Mouse (Mus musculus) lung, embryonic 14.5 days (tissue): ENCODE data around the gene Nkd2. TPM values are rescaled to one million over a fixed set of nuclear protein-coding genes. Genes with fewer than 3 reads are reported as not detected.

Experiments used
- ATAC-seq: fragments of 200-750 bp; cut with Nextera tagmentation; 2 replicates; pipeline ENCODE4 v1.8.0; 2017; ENCODE audit warnings: mild to moderate bottlenecking, moderate TSS enrichment, moderate library complexity; ENCODE audit not compliant: insufficient read depth
- DNase-seq: peaks from one replicate; pipeline ENCODE4 v3.0.0-alpha.2; 2015
- H3K27ac ChIP-seq: fragments of 300-500 bp; sonication (generic); 2 replicates; pipeline ENCODE4 v1.5.1; 2014; ENCODE audit warnings: low read depth, mild to moderate bottlenecking, moderate library complexity
- H3K27me3 ChIP-seq: fragments of 300-500 bp; sonication (generic); 2 replicates; pipeline ENCODE4 v1.6.1; 2014; ENCODE audit warnings: low read length, control low read depth; ENCODE audit not compliant: insufficient read depth
- H3K36me3 ChIP-seq: fragments of 300-500 bp; sonication (generic); 2 replicates; pipeline ENCODE4 v1.6.1; 2014; ENCODE audit warnings: control low read depth; ENCODE audit not compliant: insufficient read depth
- H3K4me1 ChIP-seq: fragments of 300-500 bp; sonication (generic); 2 replicates; pipeline ENCODE4 v1.6.1; 2014; ENCODE audit warnings: antibody characterized with exemption, control low read depth; ENCODE audit not compliant: insufficient read depth
- H3K4me2 ChIP-seq: fragments of 300-500 bp; sonication (generic); 2 replicates; pipeline ENCODE4 v1.6.1; 2014; ENCODE audit warnings: mild to moderate bottlenecking
- H3K4me3 ChIP-seq: fragments of 300-500 bp; sonication (generic); 2 replicates; pipeline ENCODE4 v1.5.1; 2014; ENCODE audit warnings: low read depth, low read length
- H3K9ac ChIP-seq: fragments of 300-500 bp; sonication (generic); 2 replicates; pipeline ENCODE4 v1.6.1; 2014
- H3K9me3 ChIP-seq: fragments of 300-500 bp; sonication (generic); 2 replicates; pipeline ENCODE4 v1.6.1; 2016; ENCODE audit warnings: low read depth, low read length, control low read depth
- CTCF ChIP-seq: IDR thresholded peaks from 2 replicates; pipeline ENCODE4 v1.5.1; 2016; ENCODE audit warnings: antibody characterized with exemption, low read depth
- WGBS: fragments of 180-500 bp; shearing (Covaris S2); extraction: QIAGEN DNeasy Blood & Tissue Kit; methylation state at CpG from one replicate; pipeline ENCODE4 v1.1.7; 2014; 5-methylcytosine and 5-hydroxymethylcytosine counted together
- polyA plus RNA-seq: library from polyadenylated mRNA; unstranded; fragments of >200 nt; fragmentation: Nextera tagmentation; extraction: Ambion mirVana; gene quantifications from 2 replicates; pipeline ENCODE4 v1.2.1, GENCODE M21; 2014

The Nkd2 gene
- polyA plus RNA-seq, 1 experiment from 2014 or later, result 4.6 TPM

- H3K27me3 ChIP-seq, result no peaks in the 10 kb centered on the region
- 0 out of 2 replicates have a peak, but pooled peaks cover 2% of the 10 kb centered on the region for H3K36me3 ChIP-seq
- no peak for ATAC-seq
- no peak overlapping the region for H3K4me2 ChIP-seq
- H3K4me3 ChIP-seq, result no peak overlapping the region
- no peaks in the 10 kb centered on the region for H3K4me1 ChIP-seq
- WGBS, result 85% methylated on average over 7 of the region's 7 CpGs
- no peak overlapping the region for H3K27ac ChIP-seq
- no peak for TF ChIP-seq CTCF
- DNase-seq, result no peak
- no peak overlapping the region for H3K9ac ChIP-seq
- H3K9me3 ChIP-seq, result no peaks in the 10 kb centered on the region
Observed at GRCm38 (mm10) chr13:73821251-73821650, 26.2 kb downstream of the Nkd2 start.

GRCm38 (mm10) chr13:73818921-73819320, 28.5 kb downstream of the Nkd2 start:
- no peak overlapping the region for H3K9ac ChIP-seq
- no peak overlapping the region for H3K27ac ChIP-seq
- no peaks in the 10 kb centered on the region for H3K9me3 ChIP-seq
- H3K4me2 ChIP-seq, result no peak overlapping the region
- no peaks in the 10 kb centered on the region for H3K4me1 ChIP-seq
- WGBS, result 65% methylated on average over 3 of the region's 3 CpGs
- peaks cover 17% of the 10 kb centered on the region for H3K36me3 ChIP-seq
- no peak for DNase-seq
- H3K27me3 ChIP-seq, result no peaks in the 10 kb centered on the region
- H3K4me3 ChIP-seq, result no peak overlapping the region
- TF ChIP-seq CTCF, result no peak
- ATAC-seq, result no peak

- TF ChIP-seq CTCF, result no peak
- H3K36me3 ChIP-seq, result peaks cover 31% of the 10 kb centered on the region
- no peaks in the 10 kb centered on the region for H3K4me1 ChIP-seq
- 65% methylated on average over 6 of the region's 6 CpGs for WGBS
- ATAC-seq (no peak), DNase-seq (no peak)
- H3K9me3 ChIP-seq, result no peaks in the 10 kb centered on the region
- no peak overlapping the region for H3K9ac ChIP-seq
- no peaks in the 10 kb centered on the region for H3K27me3 ChIP-seq
- no peak overlapping the region for H3K4me3 ChIP-seq
- no peak overlapping the region for H3K4me2 ChIP-seq
- no peak overlapping the region for H3K27ac ChIP-seq
Observed at GRCm38 (mm10) chr13:73816338-73816737, 31.1 kb downstream of the Nkd2 start.

GRCm38 (mm10) chr13:73814181-73814580, 33.2 kb downstream of the Nkd2 start:
- DNase-seq, result no peak
- TF ChIP-seq CTCF, result no peak
- Histone ChIP-seq H3K4me2 (no peak overlapping the region), H3K36me3 (peaks cover 52% of the 10 kb centered on the region), H3K4me1 (no peaks in the 10 kb centered on the region), H3K9ac (no peak overlapping the region), H3K27me3 (no peaks in the 10 kb centered on the region), H3K9me3 (no peaks in the 10 kb centered on the region), H3K4me3 (no peak overlapping the region), H3K27ac (no peak overlapping the region)
- no peak for ATAC-seq
- 91% methylated on average over 7 of the region's 7 CpGs for WGBS

GRCm38 (mm10) chr13:73812936-73813335, 34.5 kb downstream of the Nkd2 start:
- no peak overlapping the region for H3K4me3 ChIP-seq
- no peaks in the 10 kb centered on the region for H3K9me3 ChIP-seq
- 92% methylated on average over 3 of the region's 3 CpGs for WGBS
- H3K27me3 ChIP-seq, result no peaks in the 10 kb centered on the region
- no peak overlapping the region for H3K4me2 ChIP-seq
- H3K4me1 ChIP-seq, result no peaks in the 10 kb centered on the region
- ATAC-seq (no peak), DNase-seq (no peak)
- no peak for TF ChIP-seq CTCF
- H3K36me3 ChIP-seq, result peaks cover 62% of the 10 kb centered on the region
- H3K27ac ChIP-seq, result no peak overlapping the region
- H3K9ac ChIP-seq, result no peak overlapping the region

GRCm38 (mm10) chr13:73804914-73805313, 42.5 kb downstream of the Nkd2 start:
- Histone ChIP-seq H3K4me2 (no peak overlapping the region), H3K4me3 (no peak overlapping the region), H3K9ac (no peak overlapping the region), H3K9me3 (no peaks in the 10 kb centered on the region), H3K4me1 (no peaks in the 10 kb centered on the region), H3K36me3 (peaks cover 58% of the 10 kb centered on the region), H3K27me3 (no peaks in the 10 kb centered on the region), H3K27ac (no peak overlapping the region)
- DNase-seq (no peak), ATAC-seq (no peak)
- WGBS, result 91% methylated on average over 5 of the region's 5 CpGs
- no peak for TF ChIP-seq CTCF

- no peak for TF ChIP-seq CTCF
- ATAC-seq, result peak; percentile 77
- no peaks in the 10 kb centered on the region for H3K4me1 ChIP-seq
- DNase-seq, result peak; percentile 46
- H3K27me3 ChIP-seq, result no peaks in the 10 kb centered on the region
- H3K4me2 ChIP-seq, result no peak overlapping the region
- H3K4me3 ChIP-seq, result no peak overlapping the region
- 72% methylated on average over 8 of the region's 8 CpGs for WGBS
- no peaks in the 10 kb centered on the region for H3K9me3 ChIP-seq
- peak overlapping the region; percentile 30; the same call in 1 of the 2 replicates for H3K27ac ChIP-seq
- peaks cover 57% of the 10 kb centered on the region for H3K36me3 ChIP-seq
- no peak overlapping the region for H3K9ac ChIP-seq
Observed at GRCm38 (mm10) chr13:73803450-73804178, 43.8 kb downstream of the Nkd2 start.
